Mouse (Mus musculus) spleen, adult 2 months (tissue): ENCODE results near the gene Slc39a13.

Source experiments
- CTCF ChIP-seq: fragments of 200-500 bp; IDR thresholded peaks from 2 replicates; pipeline ENCODE4 v1.5.1; 2011; ENCODE audit warnings: mild to moderate bottlenecking, inconsistent platforms; ENCODE audit not compliant: insufficient read depth, insufficient read length, insufficient replicate concordance; ENCODE audit errors: extremely low read depth
- POLR2A ChIP-seq: fragments of 200-500 bp; IDR thresholded peaks from 2 replicates; pipeline ENCODE4 v1.6.1; 2011; ENCODE audit warnings: low read depth, low read length, inconsistent platforms

GRCm38 (mm10) chr2:91035385-91035784, 34.8 kb downstream of the Slc39a13 start, which contains the start of gene Rapsn:
- TF ChIP-seq CTCF (no peak), POLR2A (no peak)
